Mouse (Mus musculus): Measurements from ENCODE around the gene Cdk5rap2.

Cdk5rap2 gene

GRCm38 (mm10) chr4:70259726-70260418, 150.4 kb downstream of the Cdk5rap2 start:
- DNase-seq: no peak

GRCm38 (mm10) chr4:70258826-70259225, 151.4 kb downstream of the Cdk5rap2 start:
- no peak for DNase-seq

GRCm38 (mm10) chr4:70258205-70258604, 152.0 kb downstream of the Cdk5rap2 start:
- no peak for DNase-seq

GRCm38 (mm10) chr4:70251782-70252181, 158.5 kb downstream of the Cdk5rap2 start:
- DNase-seq: no peak

- DNase-seq: no peak
Observed at GRCm38 (mm10) chr4:70245706-70246105, 164.5 kb downstream of the Cdk5rap2 start.

GRCm38 (mm10) chr4:70243561-70244120, 166.6 kb downstream of the Cdk5rap2 start:
- no peak for DNase-seq

- DNase-seq: no peak
Observed at GRCm38 (mm10) chr4:70239731-70240130, 170.5 kb downstream of the Cdk5rap2 start.

- no peak for DNase-seq
Observed at GRCm38 (mm10) chr4:70238862-70239261, 171.4 kb downstream of the Cdk5rap2 start.

- no peak for DNase-seq
Observed at GRCm38 (mm10) chr4:70232383-70232782, 177.9 kb downstream of the Cdk5rap2 start.

GRCm38 (mm10) chr4:70229874-70230273, 180.4 kb downstream of the Cdk5rap2 start:
- no peak for DNase-seq

- no peak for DNase-seq
Observed at GRCm38 (mm10) chr4:70228350-70228749, 181.9 kb downstream of the Cdk5rap2 start.

- no peak for DNase-seq
Observed at GRCm38 (mm10) chr4:70227667-70228066, 182.6 kb downstream of the Cdk5rap2 start.

GRCm38 (mm10) chr4:70224503-70224902, 185.7 kb downstream of the Cdk5rap2 start:
- no peak for DNase-seq

GRCm38 (mm10) chr4:70221878-70222277, 188.4 kb downstream of the Cdk5rap2 start:
- DNase-seq: no peak

- DNase-seq: no peak
Observed at GRCm38 (mm10) chr4:70221370-70221769, 188.9 kb downstream of the Cdk5rap2 start.

- DNase-seq: no peak
Observed at GRCm38 (mm10) chr4:70220277-70221180, 189.7 kb downstream of the Cdk5rap2 start.

GRCm38 (mm10) chr4:70219776-70220175, 190.5 kb downstream of the Cdk5rap2 start:
- no peak for DNase-seq

GRCm38 (mm10) chr4:70185971-70186370, 224.3 kb downstream of the Cdk5rap2 start:
- no peak for DNase-seq

Data from thymus, postnatal 25 days (tissue).